Mouse (Mus musculus) myocyte (in vitro differentiated cells): Measurements from ENCODE around the gene Csf2rb. TPM values are rescaled to one million over a fixed set of nuclear protein-coding genes. Genes with fewer than 3 reads are reported as not detected.
"Not testable (repeated sequence)": the region's sequence is repeated elsewhere in the genome, so short reads cannot be mapped to it uniquely, and the experiment has no call there.

Experiments
- H3K27me3 ChIP-seq: one replicate; pipeline ENCODE4 v1.6.1; 2011; ENCODE audit not compliant: control insufficient read depth, insufficient read depth, insufficient read length
- H3K36me3 ChIP-seq: one replicate; pipeline ENCODE4 v1.6.1; 2011; ENCODE audit not compliant: control insufficient read depth, insufficient read depth
- H3K4me2 ChIP-seq: one replicate; pipeline ENCODE4 v1.6.1; 2011; ENCODE audit warnings: low read depth, control low read depth
- H3K4me3 ChIP-seq: one replicate; pipeline ENCODE4 v1.5.1; 2011; ENCODE audit warnings: mild to moderate bottlenecking, control low read depth, moderate library complexity
- H3K79me2 ChIP-seq: one replicate; pipeline ENCODE4 v1.6.1; 2011; ENCODE audit not compliant: control insufficient read depth, insufficient read depth
- H3ac ChIP-seq: one replicate; pipeline ENCODE4 v1.6.1; 2011; ENCODE audit not compliant: control insufficient read depth, insufficient read length
- CEBPB ChIP-seq: IDR thresholded peaks from 2 replicates; pipeline ENCODE4 v1.6.1; 2011; ENCODE audit warnings: mild to moderate bottlenecking, moderate library complexity; ENCODE audit not compliant: poor library complexity, insufficient read depth, severe bottlenecking
- E2F4 ChIP-seq: IDR thresholded peaks from one replicate; pipeline ENCODE4 v1.6.1; 2011; ENCODE audit warnings: mild to moderate bottlenecking, control low read depth, moderate library complexity; ENCODE audit not compliant: insufficient read depth
- MAX ChIP-seq: IDR thresholded peaks from one replicate; pipeline ENCODE4 v1.6.1; 2011; ENCODE audit warnings: low read depth, mild to moderate bottlenecking, control low read depth
- MYOD1 ChIP-seq, 3 experiments: IDR thresholded peaks; one replicate each; pipeline ENCODE4 v1.6.1; 2011; ENCODE audit warnings: control low read depth in 2 of 3, low read depth in 2 of 3, mild to moderate bottlenecking in 2 of 3, moderate library complexity in 1 of 3; ENCODE audit not compliant: insufficient read length in 2 of 3, control insufficient read depth in 1 of 3
- MYOG ChIP-seq, 3 experiments: IDR thresholded peaks; one replicate each; pipeline ENCODE4 v1.6.1; 2011; ENCODE audit warnings: control low read depth in 2 of 3, low read depth in 2 of 3, mild to moderate bottlenecking in 2 of 3; ENCODE audit not compliant: insufficient read length in 2 of 3, control insufficient read depth in 1 of 3, insufficient read depth in 1 of 3
- POLR2A ChIP-seq: IDR thresholded peaks from one replicate; pipeline ENCODE4 v1.6.1; 2011; ENCODE audit warnings: low read depth, mild to moderate bottlenecking, control low read depth, moderate library complexity; ENCODE audit not compliant: insufficient read length
- POLR2AphosphoS2 ChIP-seq: IDR thresholded peaks from one replicate; pipeline ENCODE4 v1.6.1; 2011; ENCODE audit warnings: low read depth, control low read depth; ENCODE audit not compliant: insufficient read length
- REST ChIP-seq: IDR thresholded peaks from one replicate; pipeline ENCODE4 v1.6.1; 2011; ENCODE audit warnings: mild to moderate bottlenecking, control low read depth, moderate library complexity; ENCODE audit not compliant: insufficient read depth, insufficient read length
- SRF ChIP-seq: IDR thresholded peaks from one replicate; pipeline ENCODE4 v1.6.1; 2011; ENCODE audit warnings: low read depth; ENCODE audit not compliant: control insufficient read depth, insufficient read length
- TCF12 ChIP-seq: IDR thresholded peaks from one replicate; pipeline ENCODE4 v1.6.1; 2011; ENCODE audit warnings: mild to moderate bottlenecking, control low read depth; ENCODE audit not compliant: poor library complexity, insufficient read depth, severe bottlenecking
- TCF3 ChIP-seq: IDR thresholded peaks from one replicate; pipeline ENCODE4 v1.6.1; 2011; ENCODE audit warnings: low read depth, control low read depth; ENCODE audit not compliant: insufficient read length
- USF1 ChIP-seq: IDR thresholded peaks from one replicate; pipeline ENCODE4 v1.6.1; 2011; ENCODE audit warnings: low read depth, mild to moderate bottlenecking, control low read depth, moderate library complexity
- polyA plus RNA-seq: library from polyadenylated mRNA; unstranded; fragments of >200 nt; fragmentation: generic; extraction: Trizol; gene quantifications from one replicate; pipeline ENCODE4 v1.2.1, GENCODE M21; 2012; ENCODE audit warnings: missing spikeins

Csf2rb gene
- polyA plus RNA-seq, 1 experiment: 0.08 TPM

DNA sequence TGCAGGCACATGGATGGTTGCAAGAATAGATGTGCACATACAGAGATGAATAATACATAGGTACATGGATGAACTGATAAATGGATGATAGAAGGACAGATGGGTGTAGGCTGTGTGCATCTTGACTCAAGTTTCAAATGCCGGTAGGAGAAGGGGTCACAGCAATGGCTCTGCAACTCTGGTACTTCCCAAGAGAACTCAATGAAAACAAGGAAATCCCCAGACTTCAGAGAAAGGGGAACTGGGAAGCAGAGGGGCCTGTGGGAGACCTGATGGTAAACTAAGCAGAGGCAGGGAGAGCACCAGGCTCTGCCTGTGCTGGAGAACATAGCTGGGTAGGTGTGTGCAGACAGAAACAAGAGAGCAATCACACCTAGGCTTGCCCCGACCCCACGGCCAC lies 8.8 kb downstream of the Csf2rb start:
- Histone ChIP-seq H3ac (no peak overlapping the region), H3K4me3 (no peak overlapping the region), H3K4me2 (no peak overlapping the region), H3K36me3 (no peaks in the 10 kb centered on the region), H3K27me3 (no peaks in the 10 kb centered on the region), H3K79me2 (no peaks in the 10 kb centered on the region)
- TF ChIP-seq POLR2A (no peak), MYOG (IDR thresholded peaks at IDR 0.05; ENCODE audit: control insufficient read depth in 1 of 3, insufficient read depth in 1 of 3, insufficient read length in 2 of 3, low read depth in 2 of 3) (no peak), POLR2AphosphoS2 (no peak), TCF12 (no peak), TCF3 (no peak), MAX (no peak), USF1 (no peak), E2F4 (no peak), CEBPB (no peak)

DNA sequence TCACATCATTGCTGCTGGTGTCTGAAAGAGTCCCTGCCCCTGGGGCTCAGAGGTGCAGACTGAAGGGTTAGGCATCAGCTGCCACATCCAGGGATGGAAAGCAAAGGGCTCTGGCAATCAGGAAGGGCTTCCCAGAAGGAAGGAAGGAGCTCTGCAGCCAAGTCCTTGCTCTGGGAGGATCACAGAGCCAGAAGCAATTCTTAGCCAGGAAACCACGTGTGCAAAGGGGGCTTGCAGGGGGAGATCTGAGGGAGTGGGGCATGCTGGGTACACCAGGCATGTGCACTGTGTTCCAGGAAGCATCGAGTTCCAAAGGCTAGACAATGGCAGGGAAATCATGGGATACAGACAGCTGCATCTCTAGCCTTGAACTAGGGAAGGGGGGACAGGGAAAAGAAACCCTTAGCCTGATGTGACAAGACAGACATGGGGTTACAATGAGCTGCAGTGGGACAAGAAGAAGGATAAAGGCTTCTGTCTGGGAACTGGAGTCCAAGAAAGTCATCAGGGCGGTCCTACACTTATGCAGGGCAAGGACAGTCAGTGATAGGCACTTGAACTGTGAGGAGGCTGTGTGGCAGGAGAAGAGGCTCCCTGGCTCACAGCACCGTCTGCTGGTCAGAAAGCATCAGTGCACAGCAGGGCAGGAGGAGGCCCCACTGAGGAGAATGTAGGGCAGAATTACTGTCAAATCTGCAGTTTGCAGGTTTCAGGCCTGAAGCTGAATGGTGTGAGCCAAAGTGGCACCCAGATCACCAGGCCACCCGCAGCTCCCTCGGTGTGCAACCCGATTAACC lies 14.3 kb downstream of the Csf2rb start:
- not testable (repeated sequence) for H3K4me3 ChIP-seq, H3K4me2 ChIP-seq, H3K27me3 ChIP-seq, H3K36me3 ChIP-seq, H3K79me2 ChIP-seq, H3ac ChIP-seq

DNA sequence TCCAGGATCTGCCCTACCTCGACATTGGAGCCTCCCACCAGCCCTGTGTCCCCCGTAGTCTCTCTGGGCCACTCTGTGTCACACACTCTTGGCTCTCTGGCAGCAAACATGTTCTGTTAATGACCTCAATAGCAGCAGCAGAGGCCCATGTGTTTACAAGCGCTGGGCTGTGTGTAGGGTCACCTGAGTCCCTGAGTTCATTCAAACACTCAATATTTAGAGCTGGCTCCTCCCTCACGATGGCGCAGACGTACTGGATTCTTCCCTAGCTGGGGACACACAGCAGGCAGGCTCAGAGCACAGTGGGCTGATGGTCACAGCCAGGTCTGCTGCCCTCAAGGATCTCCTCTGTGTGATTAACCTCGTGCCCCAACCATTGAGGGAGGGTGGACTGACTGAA lies 15.4 kb downstream of the Csf2rb start:
- H3K4me3 ChIP-seq, H3K36me3 ChIP-seq, H3K4me2 ChIP-seq, H3ac ChIP-seq, H3K79me2 ChIP-seq, H3K27me3 ChIP-seq: not testable (repeated sequence)

DNA sequence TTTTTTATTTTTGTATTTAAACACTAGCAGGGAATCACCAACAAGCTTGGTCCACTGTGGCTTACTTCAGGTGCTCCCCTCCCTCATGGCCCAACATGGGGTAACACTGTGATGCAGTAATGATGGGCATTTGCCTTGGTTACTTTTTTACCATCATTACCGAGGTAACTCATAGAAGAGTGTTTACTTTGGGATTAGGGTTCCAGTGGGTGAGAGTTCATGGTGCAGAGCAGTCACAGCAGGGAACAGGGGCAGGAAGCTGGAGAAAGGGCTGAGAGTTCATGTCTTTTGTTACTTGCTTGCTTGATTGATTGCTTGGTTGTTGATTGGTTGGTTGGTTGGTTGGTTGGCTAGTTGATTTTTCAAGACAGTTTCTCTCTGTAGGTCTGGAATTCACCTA lies 18.1 kb downstream of the Csf2rb start:
- peaks cover 16% of the 10 kb centered on the region for H3K27me3 ChIP-seq
- H3K4me2 ChIP-seq: no peak overlapping the region
- no peaks in the 10 kb centered on the region for H3K79me2 ChIP-seq
- TF ChIP-seq POLR2AphosphoS2: no peak
- no peak for TF ChIP-seq TCF12
- TF ChIP-seq TCF3: no peak
- TF ChIP-seq MYOG (IDR thresholded peaks at IDR 0.05; ENCODE audit: control insufficient read depth in 1 of 3, insufficient read depth in 1 of 3, insufficient read length in 2 of 3, low read depth in 2 of 3): no peak
- TF ChIP-seq USF1: no peak
- H3K4me3 ChIP-seq: no peak overlapping the region
- H3ac ChIP-seq: no peak overlapping the region
- no peaks in the 10 kb centered on the region for H3K36me3 ChIP-seq

DNA sequence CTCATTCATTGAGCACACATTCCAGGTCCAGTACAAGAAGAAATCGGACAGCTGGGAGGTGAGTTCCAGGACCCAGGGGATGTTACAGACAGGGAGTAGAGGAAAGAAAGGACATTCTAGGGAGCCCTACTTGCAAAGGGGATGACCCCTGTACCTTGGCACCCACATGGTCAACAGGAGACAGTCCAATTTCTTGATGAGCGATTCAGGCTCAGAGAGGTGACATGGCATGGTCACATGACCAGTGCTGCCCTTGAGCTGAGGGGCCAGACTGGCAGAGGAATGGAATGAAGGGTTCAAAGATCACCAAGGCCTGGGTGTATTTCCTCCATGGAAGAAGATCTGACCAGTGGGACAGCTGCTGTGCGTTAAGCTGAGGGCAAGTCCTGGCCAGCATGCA lies 19.0 kb downstream of the Csf2rb start:
- Histone ChIP-seq H3K4me2 (no peak overlapping the region), H3K27me3 (peaks cover 16% of the 10 kb centered on the region), H3ac (no peak overlapping the region), H3K79me2 (no peaks in the 10 kb centered on the region), H3K36me3 (no peaks in the 10 kb centered on the region), H3K4me3 (no peak overlapping the region)
- TF ChIP-seq MYOG (IDR thresholded peaks at IDR 0.05; ENCODE audit: control insufficient read depth in 1 of 3, insufficient read depth in 1 of 3, insufficient read length in 2 of 3, low read depth in 2 of 3): no peak

DNA sequence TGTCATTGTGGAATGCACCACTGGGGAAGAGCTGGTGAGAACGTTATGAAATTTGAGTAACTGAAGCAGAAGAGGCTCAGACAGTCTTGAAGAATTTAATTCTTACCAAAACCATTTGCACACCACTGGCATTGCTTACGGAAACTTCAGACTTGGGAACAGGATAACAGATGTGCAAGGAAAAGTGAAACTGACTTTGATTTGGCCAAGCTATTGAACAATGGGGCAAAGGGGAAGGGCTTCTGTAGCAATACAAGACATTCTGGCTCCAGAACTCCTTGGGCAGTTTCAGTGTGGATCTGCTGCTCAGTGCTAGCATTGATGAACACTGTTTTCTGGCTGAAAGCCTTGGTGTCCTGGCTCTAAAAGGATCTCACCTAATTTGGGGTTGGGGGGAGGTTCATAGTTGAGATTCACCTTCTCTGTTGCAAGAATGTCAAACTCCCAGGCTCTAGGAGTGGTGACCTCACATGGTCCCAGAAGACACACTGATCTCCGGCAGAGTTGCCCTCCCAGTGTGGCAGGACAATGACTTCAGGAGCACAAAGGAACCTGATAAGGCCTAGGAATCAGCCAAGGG lies 26.1 kb downstream of the Csf2rb start:
- Histone ChIP-seq H3K4me2 (no peak overlapping the region), H3K4me3 (no peak overlapping the region), H3ac (no peak overlapping the region), H3K27me3 (peaks cover 33% of the 10 kb centered on the region), H3K36me3 (no peaks in the 10 kb centered on the region), H3K79me2 (no peaks in the 10 kb centered on the region)
- TF ChIP-seq SRF (no peak), MAX (no peak), TCF3 (no peak), E2F4 (no peak), MYOG (IDR thresholded peaks at IDR 0.05; ENCODE audit: control insufficient read depth in 1 of 3, insufficient read depth in 1 of 3, insufficient read length in 2 of 3, low read depth in 2 of 3) (no peak), POLR2AphosphoS2 (no peak), USF1 (no peak), REST (no peak), MYOD1 (IDR thresholded peaks at IDR 0.05; ENCODE audit: control insufficient read depth in 1 of 3, insufficient read length in 2 of 3, low read depth in 2 of 3) (no peak), POLR2A (no peak), CEBPB (no peak)
